ENCODE assay signal across 14 mouse cellular contexts in genomic region chr8:47948836-47949235, GRCm38 (mm10). TPM values are rescaled to one million over a fixed set of nuclear protein-coding genes. Genes with fewer than 3 reads are reported as not detected.
DNase-seq lines count a peak whose midpoint lies in the region.
"Had no signal": no experiment of that assay in that cellular context is flagged by ENCODE, and none has a peak within 500 bp of the region (broad histone marks: within the 10 kb centered on the region; RNA-seq: fewer than 3 reads in every experiment).

No protein-coding gene starts in this region.

- DNase-seq in MN1 (ENCODE audit: low spot score), result peak; percentile 57
- peak; percentile 69 for DNase-seq in Muller cell, postnatal 12 days (ENCODE audit: inconsistent ontology term)
- peak; percentile 33 for DNase-seq in retina, postnatal 1 day
- DNase-seq in embryo, embryonic 10.5 days (ENCODE audit: low spot score), result no peak
- no peak for DNase-seq in layer of hippocampus, adult 18-20 months (ENCODE audit: low spot score in 2 of 2)
- DNase-seq: adrenal gland, adult 2 months; adrenal gland, postnatal 25 days; cerebellum, adult 11 months; cerebellum, adult 18-20 months; cerebellum, adult 8-10 months; cerebellum, adult 9-11 months; cerebellum, postnatal 14 days; cerebellum, postnatal 36 days; forebrain, postnatal 0 days had no signal

RNA-seq across cellular contexts. Expression of gene Wwc2, which starts 41.9 kb away (rescaled TPM):
- 10 to 100 TPM; 25.6 to 25.9 TPM for total RNA-seq in layer of hippocampus, adult 18-20 months (2021)

Comparison
In these comparisons a context has a peak if more than half of its experiments do, and no peak if none do; other contexts are left out.
1. DNase-seq: peak in MN1 (single experiment), Muller cell, postnatal 12 days (single experiment) and retina, postnatal 1 day (single experiment); none in embryo, embryonic 10.5 days (single experiment) and layer of hippocampus, adult 18-20 months (0 of 2).